Mouse (Mus musculus) subcutaneous adipose tissue, adult 2 months (tissue): ENCODE measurements around the gene Itga5. TPM values are rescaled to one million over a fixed set of nuclear protein-coding genes. Genes with fewer than 3 reads are reported as not detected.

Experiments used
- polyA plus RNA-seq: library from polyadenylated mRNA; depleted of rRNA; stranded (reverse); fragments of >200 nt; gene quantifications from 2 replicates; pipeline ENCODE4 v1.2.3, GENCODE M21; 2012; ENCODE audit warnings: low replicate concordance; rRNA removed

Itga5 gene
- polyA plus RNA-seq: 45.2 and 68.8 TPM in 2 replicates

GRCm38 (mm10) chr15:103366376-103367149, at the start of gene Itga5:
Gene Itga5 (minus strand): TSS chr15:103366763.

GRCm38 (mm10) chr15:103339961-103340337, 26.6 kb downstream of the Itga5 start, which contains the start of gene Zfp385a:
Gene Zfp385a (minus strand): TSS chr15:103340093.

DNA sequence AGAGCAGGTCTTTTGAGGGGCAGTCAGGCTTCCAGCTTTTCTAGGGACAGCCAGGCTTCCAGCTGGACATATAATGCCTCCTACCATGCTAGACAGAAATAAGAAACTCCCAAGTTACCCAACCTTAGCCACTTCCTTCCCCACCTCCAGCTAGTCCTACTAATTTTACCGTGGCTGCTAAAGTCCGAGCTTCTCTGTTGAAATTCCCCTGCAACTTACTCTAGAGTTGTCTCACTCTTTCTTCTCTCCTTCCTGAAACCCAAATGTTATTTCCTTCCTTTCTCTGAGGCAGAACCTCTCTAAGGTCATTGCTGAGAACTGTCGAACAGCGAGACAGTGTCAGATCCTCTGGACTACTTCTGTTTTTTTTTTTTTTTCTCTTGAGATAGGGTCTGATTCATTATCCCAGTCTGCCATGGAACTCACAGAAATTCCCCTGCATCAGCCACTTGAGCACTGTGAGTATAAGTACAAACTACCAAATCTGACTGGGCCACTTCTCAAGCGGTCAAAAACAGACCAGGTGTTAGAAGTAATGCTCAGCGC, 56.1 kb downstream of the Itga5 start, which contains the start of gene Gpr84:
Gene Gpr84 (minus strand): TSS at position 248 of the 546 bp plus-strand sequence.

Other genes with a start within 250 kb of the Itga5 start
- gene Smug1, start 199.7 kb downstream of the Itga5 start, polyA plus RNA-seq: 18.0 and 24.1 TPM in 2 replicates
- gene Cbx5, start 126.9 kb downstream of the Itga5 start, polyA plus RNA-seq: 15.4 and 25.8 TPM in 2 replicates
- gene Hnrnpa1, start 126.3 kb downstream of the Itga5 start, polyA plus RNA-seq: 60.9 and 197 TPM in 2 replicates
- gene Nfe2, start 108.4 kb downstream of the Itga5 start, polyA plus RNA-seq: 1.7 and 5.1 TPM in 2 replicates
- 158 and 159 TPM in 2 replicates for gene Copz1, start 94.0 kb downstream of the Itga5 start, polyA plus RNA-seq
- 0.19 and 0.41 TPM in 2 replicates for gene Gpr84, start 56.2 kb downstream of the Itga5 start, polyA plus RNA-seq
- 28.2 and 49.1 TPM in 2 replicates for gene Zfp385a, start 26.7 kb downstream of the Itga5 start, polyA plus RNA-seq
- gene Gtsf1, start 63.7 kb upstream of the Itga5 start, polyA plus RNA-seq: not detected in 2 replicates
- not detected in 2 replicates for gene Gtsf2, start 81.7 kb upstream of the Itga5 start, polyA plus RNA-seq
- 10.8 and 21.5 TPM in 2 replicates for gene Nckap1l, start 87.0 kb upstream of the Itga5 start, polyA plus RNA-seq
- gene Pde1b, start 136.3 kb upstream of the Itga5 start, polyA plus RNA-seq: 8.1 and 12.7 TPM in 2 replicates
- gene Ppp1r1a, start 171.2 kb upstream of the Itga5 start, polyA plus RNA-seq: 55.9 and 94.0 TPM in 2 replicates
- not detected in 2 replicates for gene Glycam1, start 198.3 kb upstream of the Itga5 start, polyA plus RNA-seq